Mouse (Mus musculus) liver, adult 2 months (tissue): Measurements from ENCODE around the gene Gpr143.

Experiments used
- CTCF ChIP-seq: fragments of 200-500 bp; IDR thresholded peaks from 2 replicates; pipeline ENCODE4 v1.5.1; 2011; ENCODE audit warnings: low read depth, low read length, control low read depth
- POLR2A ChIP-seq: fragments of 200-500 bp; IDR thresholded peaks from 2 replicates; pipeline ENCODE4 v1.6.1; 2011; ENCODE audit warnings: low read length, control low read depth; ENCODE audit not compliant: insufficient read depth; ENCODE audit errors: extremely low read depth

GRCm38 (mm10) chrX:152738759-152739368 lies 42.9 kb upstream of the Gpr143 start:
- no peak for TF ChIP-seq POLR2A
- no peak for TF ChIP-seq CTCF
